Mouse (Mus musculus) megakaryocyte, embryonic 14.5 days (primary cell): ENCODE measurements around the gene Gm49405.

ENCODE experiments used
- FLI1 ChIP-seq: IDR thresholded peaks from 2 replicates; pipeline ENCODE4 v1.6.1; 2012; ENCODE audit warnings: low read length, inconsistent platforms, mixed read lengths
- GATA1 ChIP-seq: IDR thresholded peaks from 3 replicates; pipeline ENCODE4 v1.6.1; 2012; ENCODE audit warnings: mixed read lengths, low read length, inconsistent platforms, borderline replicate concordance

- TF ChIP-seq GATA1 = no peak
- TF ChIP-seq FLI1 = no peak
Observed at GRCm38 (mm10) chr19:3980309-3980708, 20.1 kb upstream of the Gm49405 start.
